Comparison of ENCODE assay signal across 8 mouse cellular contexts in the genomic region with DNA sequence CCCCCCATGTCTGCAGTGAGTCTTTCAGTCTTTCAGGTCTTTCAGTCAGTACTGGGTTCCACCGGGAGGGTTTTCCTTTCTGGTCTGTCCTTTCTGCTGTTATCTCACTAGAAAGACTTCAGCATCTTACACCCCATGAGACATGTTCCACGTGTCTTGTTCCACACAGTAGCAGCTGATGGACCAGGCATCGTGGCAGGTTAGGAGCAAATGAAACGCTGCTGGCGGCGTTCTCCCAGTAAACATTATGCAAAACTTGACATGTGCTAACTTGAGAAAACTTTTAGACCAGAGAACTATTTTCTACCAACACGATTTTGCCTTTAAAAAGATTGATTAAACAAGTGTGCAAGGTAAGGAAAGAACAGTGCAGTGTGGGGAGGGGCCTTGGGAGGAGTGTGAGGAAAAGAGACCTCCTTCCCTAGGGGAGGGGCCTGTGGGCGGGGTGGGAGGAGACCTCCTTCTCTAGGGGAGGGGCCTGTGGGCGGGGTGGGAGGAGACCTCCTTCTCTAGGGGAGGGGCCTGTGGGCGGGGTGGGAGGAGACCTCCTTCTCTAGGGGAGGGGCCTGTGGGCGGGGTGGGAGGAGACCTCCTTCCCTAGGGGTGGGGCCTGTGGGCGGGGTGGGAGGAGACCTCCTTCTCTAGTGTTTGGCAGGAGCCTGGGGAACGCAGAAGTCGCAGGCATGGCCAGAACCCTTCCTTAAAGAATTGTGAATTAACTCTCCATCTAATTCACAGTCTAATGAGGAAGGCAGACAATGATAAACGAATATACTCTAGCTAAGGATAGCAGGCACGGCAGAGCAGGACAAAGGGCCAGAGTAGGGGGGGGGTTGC.
DNase-seq lines count a peak whose midpoint lies in the region; ATAC-seq and TF ChIP-seq lines count a peak whose summit lies in the region.

No protein-coding gene starts in this region.

- 4% methylated on average over 13 of the region's 16 CpGs for WGBS in heart, postnatal 0 days
- 3% methylated on average over 12 of the region's 16 CpGs for WGBS in stomach, postnatal 0 days

- no peak for TF ChIP-seq CTCF in heart, postnatal 0 days (IDR thresholded peaks at IDR 0.05; ENCODE audit: low read depth)
- no peak for TF ChIP-seq CTCF in stomach, postnatal 0 days (IDR thresholded peaks at IDR 0.05; ENCODE audit: low read depth)

- H3K9me3 ChIP-seq in heart, postnatal 0 days (replicated peaks; ENCODE audit: control insufficient read depth, low read length): no peaks in the 10 kb centered on the region
- no peaks in the 10 kb centered on the region for H3K9me3 ChIP-seq in stomach, postnatal 0 days (ENCODE audit: control insufficient read depth, low read length)

- peak overlapping the region; percentile 62 for H3K27ac ChIP-seq in heart, postnatal 0 days (ENCODE audit: low read depth)
- H3K27ac ChIP-seq in stomach, postnatal 0 days (replicated peaks): peak overlapping the region; percentile 88

- H3K9ac ChIP-seq in heart, postnatal 0 days (replicated peaks; ENCODE audit: low read depth, low read length): peak overlapping the region; percentile 7
- peak overlapping the region; percentile 59 for H3K9ac ChIP-seq in stomach, postnatal 0 days (ENCODE audit: low read length)

- no peaks in the 10 kb centered on the region for H3K27me3 ChIP-seq in heart, postnatal 0 days (ENCODE audit: control insufficient read depth, insufficient read depth, low read length)
- H3K27me3 ChIP-seq in stomach, postnatal 0 days (ENCODE audit: control insufficient read depth, insufficient read depth, low read length): no peaks in the 10 kb centered on the region

- H3K36me3 ChIP-seq in heart, postnatal 0 days (replicated peaks; ENCODE audit: control insufficient read depth, insufficient read depth, low read length): no peaks in the 10 kb centered on the region
- H3K36me3 ChIP-seq in stomach, postnatal 0 days (ENCODE audit: control insufficient read depth, insufficient read depth, low read length): no peaks in the 10 kb centered on the region

- no peak for TF ChIP-seq EP300 in heart, postnatal 0 days (IDR thresholded peaks at IDR 0.05; ENCODE audit: low read depth)
- TF ChIP-seq EP300 in stomach, postnatal 0 days (optimal IDR thresholded peaks at IDR 0.05): no peak

- DNase-seq in spleen, adult 12 weeks (ENCODE audit: low spot score): peak; percentile 46
- no peak for DNase-seq in spleen, postnatal 14 days (ENCODE audit: low spot score in 2 of 2)
- peak; percentile 61 for DNase-seq in embryo, embryonic 11.5 days (ENCODE audit: low read depth, low spot score)
- peak; percentile 70 for DNase-seq in heart, postnatal 0 days (ENCODE audit: low spot score)
- peak; percentile 66 to 81 for DNase-seq in kidney, postnatal 4 days
- peak; percentile 71 for DNase-seq in mesoderm, embryonic 11.5 days (ENCODE audit: low read depth, low spot score)
- DNase-seq in stomach, postnatal 0 days (ENCODE audit: low spot score): peak; percentile 81
- DNase-seq in cerebellum, adult 9-11 months: no peak

- peak; percentile 76 for ATAC-seq in heart, postnatal 0 days (ENCODE audit: insufficient read depth, low read depth)
- peak; percentile 84 for ATAC-seq in stomach, postnatal 0 days (ENCODE audit: low FRiP score, low TSS enrichment)

- 0 out of 2 replicates have a peak, but pooled peaks cover 3% of the 10 kb centered on the region for H3K4me1 ChIP-seq in heart, postnatal 0 days (ENCODE audit: control insufficient read depth, insufficient read depth)
- no peaks in the 10 kb centered on the region for H3K4me1 ChIP-seq in stomach, postnatal 0 days (replicated peaks; ENCODE audit: control insufficient read depth, insufficient read depth)

- H3K4me2 ChIP-seq in heart, postnatal 0 days (ENCODE audit: low read depth, low read length): peak overlapping the region; percentile 77
- H3K4me2 ChIP-seq in stomach, postnatal 0 days (replicated peaks; ENCODE audit: low read depth): peak overlapping the region; percentile 72

- H3K4me3 ChIP-seq in heart, postnatal 0 days (ENCODE audit: low read depth, low read length): peak overlapping the region; percentile 42
- peak overlapping the region; percentile 46 for H3K4me3 ChIP-seq in stomach, postnatal 0 days (ENCODE audit: low read depth, low read length)

Comparison
In these comparisons a context has a peak if more than half of its experiments do, and no peak if none do; other contexts are left out.
1. DNase-seq: peak in spleen, adult 12 weeks (single experiment), embryo, embryonic 11.5 days (single experiment), heart, postnatal 0 days (single experiment), kidney, postnatal 4 days (2 of 2), mesoderm, embryonic 11.5 days (single experiment) and stomach, postnatal 0 days (single experiment); none in spleen, postnatal 14 days (0 of 2) and cerebellum, adult 9-11 months (single experiment).